Mouse (Mus musculus) liver, postnatal 0 days (tissue): ENCODE data around the gene Hnrnph1.

ENCODE experiments used
- CTCF ChIP-seq: sonication (generic); IDR thresholded peaks from 2 replicates; pipeline ENCODE4 v1.5.1; 2016; ENCODE audit warnings: antibody characterized with exemption, low read depth
- EP300 ChIP-seq: IDR thresholded peaks from 2 replicates; pipeline ENCODE4 v1.6.1; 2016; ENCODE audit warnings: antibody characterized with exemption, low read depth, mild to moderate bottlenecking

- no peak for TF ChIP-seq EP300
- TF ChIP-seq CTCF: no peak
Measured at GRCm38 (mm10) chr11:50373086-50373485, 3.7 kb upstream of the Hnrnph1 start.
